Mouse (Mus musculus): Measurements from ENCODE around the gene Tdrd7. TPM values are rescaled to one million over a fixed set of nuclear protein-coding genes. Genes with fewer than 3 reads are reported as not detected.

Gene Tdrd7
- total RNA-seq, 2 experiments from 2014 or later: 16.8 to 21.0 TPM

- peak; percentile 49 for DNase-seq
These were observed 76.8 kb downstream of the Tdrd7 start for GRCm38 (mm10) chr4:46041761-46042504.

GRCm38 (mm10) chr4:46042505-46042850 lies 77.3 kb downstream of the Tdrd7 start:
- no peak for DNase-seq

- DNase-seq: no peak
These were observed 78.2 kb downstream of the Tdrd7 start for GRCm38 (mm10) chr4:46043361-46043760.

- DNase-seq: no peak
These were observed 82.8 kb downstream of the Tdrd7 start for GRCm38 (mm10) chr4:46047971-46048370.

- DNase-seq: peak; percentile 23
These were observed 83.3 kb downstream of the Tdrd7 start for GRCm38 (mm10) chr4:46048418-46048817.

- no peak for DNase-seq
These were observed 88.4 kb downstream of the Tdrd7 start for GRCm38 (mm10) chr4:46053323-46054107.

GRCm38 (mm10) chr4:46056163-46056562 lies 91.0 kb downstream of the Tdrd7 start:
- no peak for DNase-seq

GRCm38 (mm10) chr4:46061259-46061962 lies 96.3 kb downstream of the Tdrd7 start:
- no peak for DNase-seq

- no peak for DNase-seq
These were observed 98.7 kb downstream of the Tdrd7 start for GRCm38 (mm10) chr4:46063841-46064240.

GRCm38 (mm10) chr4:46064263-46064662 lies 99.1 kb downstream of the Tdrd7 start:
- DNase-seq: no peak

GRCm38 (mm10) chr4:46064961-46065360 lies 99.8 kb downstream of the Tdrd7 start:
- no peak for DNase-seq

- peak; percentile 25 for DNase-seq
These were observed 100.7 kb downstream of the Tdrd7 start for GRCm38 (mm10) chr4:46065695-46066340.

GRCm38 (mm10) chr4:46068060-46068459 lies 102.9 kb downstream of the Tdrd7 start:
- no peak for DNase-seq

- no peak for DNase-seq
These were observed 103.4 kb downstream of the Tdrd7 start for GRCm38 (mm10) chr4:46068573-46068972.

- DNase-seq: no peak
These were observed 104.8 kb downstream of the Tdrd7 start for GRCm38 (mm10) chr4:46069851-46070482.

- no peak for DNase-seq
These were observed 107.5 kb downstream of the Tdrd7 start for GRCm38 (mm10) chr4:46072631-46073030.

GRCm38 (mm10) chr4:46073736-46074135 lies 108.6 kb downstream of the Tdrd7 start:
- peak; percentile 37 for DNase-seq

- no peak for DNase-seq
These were observed 110.5 kb downstream of the Tdrd7 start for GRCm38 (mm10) chr4:46075664-46076063.

- no peak for DNase-seq
These were observed 111.8 kb downstream of the Tdrd7 start for GRCm38 (mm10) chr4:46076892-46077291.

GRCm38 (mm10) chr4:46080261-46080660 lies 115.1 kb downstream of the Tdrd7 start:
- DNase-seq: no peak

GRCm38 (mm10) chr4:46082555-46082954 lies 117.4 kb downstream of the Tdrd7 start:
- no peak for DNase-seq
